Mouse (Mus musculus): ENCODE measurements around the gene Mycn.

DNA sequence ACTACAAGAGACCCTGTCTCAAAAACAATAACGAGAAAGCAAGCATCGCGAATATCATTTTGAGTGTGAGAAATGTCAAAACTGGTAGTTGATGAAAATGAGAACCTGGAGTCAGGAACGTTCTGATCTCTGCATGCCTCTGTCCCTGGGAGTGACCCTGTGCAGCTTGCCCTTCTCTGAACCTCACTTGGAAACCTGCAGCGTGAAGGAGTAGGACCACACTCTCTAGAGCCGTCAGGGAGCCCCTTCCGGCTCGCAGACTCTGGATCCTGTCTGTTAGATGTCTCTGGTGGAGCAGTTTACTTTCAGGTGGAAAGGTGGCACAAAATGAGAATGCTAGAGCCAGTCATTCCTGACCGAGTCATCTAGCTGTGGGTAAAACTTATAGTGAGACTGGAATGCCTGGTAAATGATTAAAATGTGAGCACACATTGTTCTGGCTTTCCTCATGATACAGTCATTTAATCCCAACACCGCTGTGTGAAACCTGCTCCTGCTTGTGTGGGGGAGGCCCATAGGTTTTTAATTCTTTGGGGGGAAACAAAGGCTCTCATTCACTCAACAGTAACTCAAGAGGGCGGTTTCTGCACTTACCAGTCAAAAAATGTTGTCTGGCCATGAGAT lies 31.2 kb downstream of the Mycn start:
- TF ChIP-seq CTCF (IDR thresholded peaks at IDR 0.05; ENCODE audit: low read depth, low read length), result no peak
- TF ChIP-seq POLR2A (IDR thresholded peaks at IDR 0.05; ENCODE audit: extremely low read depth, insufficient read depth, low read length), result no peak

Measured in liver, adult 2 months (tissue).